Mouse (Mus musculus): ENCODE measurements around the gene Efcab3.

DNA sequence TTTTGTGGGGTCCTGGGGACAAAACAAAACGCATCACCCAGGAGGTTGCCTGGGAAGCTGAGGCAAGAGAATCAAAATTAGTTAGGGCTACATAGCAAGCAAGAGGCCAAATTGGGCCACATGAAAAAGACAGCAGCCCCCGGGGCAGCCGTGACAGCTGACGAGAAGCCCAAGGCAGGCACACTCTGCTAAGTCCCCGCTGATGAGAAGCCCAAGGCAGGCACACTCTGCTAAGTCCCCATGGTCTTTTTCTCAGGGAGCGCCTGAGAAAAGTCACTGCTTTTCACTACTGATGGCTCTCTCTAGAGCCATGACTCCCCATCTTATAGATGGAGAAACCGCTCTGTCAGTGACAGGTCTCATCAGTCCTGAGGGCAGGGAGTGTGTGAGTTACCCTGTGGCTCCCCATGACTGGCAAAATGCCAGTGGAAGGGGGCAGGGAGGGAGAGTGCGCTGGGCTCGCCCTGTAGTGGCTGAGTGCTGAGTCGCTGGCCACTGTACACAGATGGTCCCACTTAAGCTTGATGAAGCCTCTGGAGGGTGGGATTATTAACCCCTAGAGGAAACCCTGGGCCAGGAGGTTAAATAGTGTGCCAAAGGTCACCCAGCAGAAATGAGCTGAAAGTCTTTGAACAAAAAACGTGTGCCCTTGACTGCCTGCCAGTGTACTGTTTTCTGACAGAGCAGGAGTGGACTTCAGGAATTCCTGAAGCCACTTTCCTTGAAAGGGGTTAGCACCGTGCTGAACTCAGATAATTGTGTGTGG, 89.9 kb downstream of the Efcab3 start:
- TF ChIP-seq MYOD1 (IDR thresholded peaks at IDR 0.05; ENCODE audit: control insufficient read depth in 1 of 3, insufficient read length in 2 of 3, low read depth in 2 of 3), result no peak
- TF ChIP-seq POLR2A (IDR thresholded peaks at IDR 0.05; ENCODE audit: insufficient read length, low read depth), result no peak
- no peak for TF ChIP-seq MYOG (IDR thresholded peaks at IDR 0.05; ENCODE audit: control insufficient read depth in 1 of 3, insufficient read depth in 1 of 3, insufficient read length in 2 of 3, low read depth in 2 of 3)
- no peak for TF ChIP-seq E2F4 (IDR thresholded peaks at IDR 0.05; ENCODE audit: insufficient read depth)
- no peak for TF ChIP-seq TCF12 (IDR thresholded peaks at IDR 0.05; ENCODE audit: insufficient read depth, poor library complexity, severe bottlenecking)

Measured in myocyte (in vitro differentiated cells).